Mouse (Mus musculus) lung, postnatal 0 days (tissue): Measurements from ENCODE around the gene Uox. TPM values are rescaled to one million over a fixed set of nuclear protein-coding genes. Genes with fewer than 3 reads are reported as not detected.

ENCODE experiments used
- ATAC-seq: fragments of 200-750 bp; cut with Nextera tagmentation; 2 replicates; pipeline ENCODE4 v1.8.0; 2017; ENCODE audit warnings: moderate library complexity
- DNase-seq: peaks from one replicate; pipeline ENCODE4 v3.0.0-alpha.2; 2016; ENCODE audit warnings: low spot score
- H3K27ac ChIP-seq: fragments of 300-500 bp; sonication (generic); 2 replicates; pipeline ENCODE4 v1.5.1; 2014; ENCODE audit warnings: antibody characterized with exemption, mild to moderate bottlenecking, low read length, mixed read lengths
- H3K27me3 ChIP-seq: fragments of 300-500 bp; sonication (generic); replicated peaks from 2 replicates; pipeline ENCODE4 v1.6.1; 2014; ENCODE audit warnings: low read length, mixed read lengths; ENCODE audit not compliant: insufficient read depth
- H3K36me3 ChIP-seq: fragments of 300-500 bp; sonication (generic); 2 replicates; pipeline ENCODE4 v1.6.1; 2014; ENCODE audit warnings: low read length, mixed read lengths; ENCODE audit not compliant: insufficient read depth
- H3K4me1 ChIP-seq: fragments of 300-500 bp; sonication (generic); 2 replicates; pipeline ENCODE4 v1.6.1; 2014; ENCODE audit warnings: antibody characterized with exemption, low read depth, low read length, mixed read lengths; ENCODE audit not compliant: insufficient read depth
- H3K4me2 ChIP-seq: fragments of 300-500 bp; sonication (generic); replicated peaks from 2 replicates; pipeline ENCODE4 v1.6.1; 2014; ENCODE audit warnings: low read depth, mild to moderate bottlenecking, low read length, moderate library complexity, mixed read lengths
- H3K4me3 ChIP-seq: fragments of 300-500 bp; sonication (generic); 2 replicates; pipeline ENCODE4 v1.5.1; 2014; ENCODE audit warnings: low read depth, low read length
- H3K9ac ChIP-seq: fragments of 300-500 bp; sonication (generic); replicated peaks from 2 replicates; pipeline ENCODE4 v1.6.1; 2014; ENCODE audit warnings: low read depth, mild to moderate bottlenecking
- H3K9me3 ChIP-seq: fragments of 300-500 bp; sonication (generic); 2 replicates; pipeline ENCODE4 v1.6.1; 2016; ENCODE audit warnings: low read length, mixed read lengths
- CTCF ChIP-seq: IDR thresholded peaks from 2 replicates; pipeline ENCODE4 v1.5.1; 2016; ENCODE audit warnings: antibody characterized with exemption, mild to moderate bottlenecking
- EP300 ChIP-seq: IDR thresholded peaks from 2 replicates; pipeline ENCODE4 v1.6.1; 2016; ENCODE audit warnings: antibody characterized with exemption, mild to moderate bottlenecking, control low read depth
- WGBS: fragments of 180-500 bp; shearing (Covaris S2); extraction: QIAGEN DNeasy Blood & Tissue Kit; methylation state at CpG from one replicate; pipeline ENCODE4 v1.1.7; 2014; 5-methylcytosine and 5-hydroxymethylcytosine counted together
- polyA plus RNA-seq: library from polyadenylated mRNA; unstranded; fragments of >200 nt; fragmentation: Nextera tagmentation; extraction: Ambion mirVana; gene quantifications from 2 replicates; pipeline ENCODE4 v1.2.1, GENCODE M21; 2015

Gene Uox
- polyA plus RNA-seq, 1 experiment from 2014 or later, result 0.63 TPM

DNA sequence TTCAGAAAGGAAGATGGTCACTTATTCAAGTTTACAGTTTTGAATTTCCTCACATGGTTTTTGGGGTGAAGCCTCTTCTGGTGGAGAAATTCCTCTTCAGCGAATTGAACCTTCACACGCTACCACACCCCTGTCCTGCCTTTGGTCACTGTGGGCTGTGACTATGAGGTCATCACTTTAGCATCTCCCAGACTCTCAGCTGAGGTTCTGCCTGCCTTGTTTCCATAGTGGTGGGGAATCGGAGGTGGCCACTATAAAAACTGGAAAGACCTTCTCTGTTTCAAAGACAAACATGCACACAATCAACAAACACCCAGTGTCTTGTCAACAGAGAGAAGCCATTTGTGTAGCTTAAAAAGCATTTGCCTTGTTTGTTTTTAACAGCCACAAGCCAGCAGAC is 81.0 kb downstream of the Uox start, which contains the start of gene 4930503B20Rik:
Gene 4930503B20Rik, minus strand, starts transcription at position 101 of the 400 bp plus-strand sequence.
- DNase-seq (no peak), ATAC-seq (no peak)
- TF ChIP-seq CTCF (no peak), EP300 (no peak)
- 70% methylated on average over 3 of the region's 3 CpGs for WGBS
- Histone ChIP-seq H3K27ac (no peak within 1 kb of the TSS), H3K4me1 (no peaks in the 10 kb centered on the region), H3K27me3 (no peaks in the 10 kb centered on the region), H3K4me2 (no peak within 1 kb of the TSS), H3K36me3 (no peaks in the 10 kb centered on the region), H3K9me3 (no peaks in the 10 kb centered on the region), H3K9ac (no peak within 1 kb of the TSS), H3K4me3 (no peak within 1 kb of the TSS)

GRCm38 (mm10) chr3:146652431-146652830 is 82.2 kb downstream of the Uox start:
- TF ChIP-seq CTCF (no peak), EP300 (no peak)
- no peak for ATAC-seq
- Histone ChIP-seq H3K4me1 (no peaks in the 10 kb centered on the region), H3K9me3 (no peaks in the 10 kb centered on the region), H3K4me2 (no peak overlapping the region), H3K36me3 (no peaks in the 10 kb centered on the region), H3K9ac (no peak overlapping the region), H3K27ac (no peak overlapping the region), H3K4me3 (no peak overlapping the region), H3K27me3 (no peaks in the 10 kb centered on the region)
- DNase-seq, result no peak
- 78% methylated on average over 5 of the region's 5 CpGs for WGBS

DNA sequence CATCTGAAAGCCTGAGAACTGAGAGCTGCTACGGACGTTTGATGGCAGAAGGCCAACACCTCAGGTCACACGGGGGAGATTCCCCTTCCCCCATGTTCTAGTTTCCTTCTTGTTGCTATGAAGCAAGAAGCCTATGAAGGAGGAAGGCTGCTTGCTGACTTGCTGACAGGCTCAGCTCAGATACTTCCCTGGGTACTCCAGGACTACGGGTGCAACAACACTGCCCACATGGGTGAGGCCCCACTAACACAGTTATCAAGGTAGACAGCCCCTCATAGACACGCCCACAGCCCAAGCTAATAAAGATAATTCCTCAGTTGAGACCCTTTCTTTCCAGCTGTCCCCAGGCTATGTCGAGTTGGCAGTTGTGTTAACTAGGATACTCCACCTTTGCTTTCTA is 83.5 kb downstream of the Uox start:
- TF ChIP-seq EP300 (no peak), CTCF (no peak)
- no peaks in the 10 kb centered on the region for H3K36me3 ChIP-seq
- no peaks in the 10 kb centered on the region for H3K9me3 ChIP-seq
- DNase-seq (peak; percentile 17), ATAC-seq (no peak)
- 48% methylated on average over 6 of the region's 6 CpGs for WGBS
- no peak overlapping the region for H3K4me3 ChIP-seq
- H3K4me2 ChIP-seq, result no peak overlapping the region
- H3K9ac ChIP-seq, result no peak overlapping the region
- no peaks in the 10 kb centered on the region for H3K4me1 ChIP-seq
- H3K27ac ChIP-seq, result no peak overlapping the region
- H3K27me3 ChIP-seq, result no peaks in the 10 kb centered on the region

- H3K4me1 ChIP-seq, result no peaks in the 10 kb centered on the region
- TF ChIP-seq CTCF (no peak), EP300 (no peak)
- H3K9me3 ChIP-seq, result no peaks in the 10 kb centered on the region
- H3K9ac ChIP-seq, result no peak overlapping the region
- no peaks in the 10 kb centered on the region for H3K36me3 ChIP-seq
- WGBS, result 50% methylated on average over 2 of the region's 2 CpGs
- no peak overlapping the region for H3K4me2 ChIP-seq
- DNase-seq (no peak), ATAC-seq (peak; percentile 30; the same call in 1 of the 2 replicates)
- no peak overlapping the region for H3K4me3 ChIP-seq
- no peak overlapping the region for H3K27ac ChIP-seq
- no peaks in the 10 kb centered on the region for H3K27me3 ChIP-seq
Observed at GRCm38 (mm10) chr3:146655111-146655577, 84.9 kb downstream of the Uox start.

DNA sequence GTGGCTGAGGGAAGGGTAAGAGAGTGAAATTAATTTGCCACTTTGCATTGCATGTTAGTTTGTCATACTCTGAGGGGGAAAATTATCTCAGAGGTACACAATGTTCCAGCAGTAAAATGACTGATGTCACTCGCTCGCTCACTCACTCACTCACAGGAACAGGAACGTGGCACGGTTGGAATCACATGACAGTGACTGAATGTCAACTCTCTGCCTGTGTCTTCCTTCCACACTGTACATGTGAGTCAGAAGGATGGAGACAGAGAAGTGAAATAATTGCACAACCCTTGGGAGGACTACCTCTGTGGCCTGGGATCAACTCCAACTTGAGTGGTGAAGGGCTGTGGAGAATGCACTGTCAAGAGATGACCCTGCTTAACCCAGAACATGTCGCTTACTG is 87.2 kb downstream of the Uox start:
- Histone ChIP-seq H3K4me3 (no peak overlapping the region), H3K4me1 (no peaks in the 10 kb centered on the region), H3K9ac (no peak overlapping the region), H3K4me2 (no peak overlapping the region), H3K36me3 (no peaks in the 10 kb centered on the region), H3K27me3 (no peaks in the 10 kb centered on the region), H3K27ac (no peak overlapping the region), H3K9me3 (no peaks in the 10 kb centered on the region)
- TF ChIP-seq EP300 (peak; percentile 79), CTCF (no peak)
- ATAC-seq (peak; percentile 56), DNase-seq (peak; percentile 33)
- 72% methylated on average over 5 of the region's 5 CpGs for WGBS

- ATAC-seq (no peak), DNase-seq (no peak)
- no peaks in the 10 kb centered on the region for H3K36me3 ChIP-seq
- no peak for TF ChIP-seq CTCF
- no peak for TF ChIP-seq EP300
- no peaks in the 10 kb centered on the region for H3K4me1 ChIP-seq
- no peak overlapping the region for H3K9ac ChIP-seq
- 96% methylated on average over 1 of the region's 1 CpGs for WGBS
- H3K4me3 ChIP-seq, result no peak overlapping the region
- H3K4me2 ChIP-seq, result no peak overlapping the region
- H3K27me3 ChIP-seq, result no peaks in the 10 kb centered on the region
- H3K9me3 ChIP-seq, result no peaks in the 10 kb centered on the region
- H3K27ac ChIP-seq, result no peak overlapping the region
Observed at GRCm38 (mm10) chr3:146658061-146658639, 87.9 kb downstream of the Uox start.

- WGBS, result 83% methylated on average over 5 of the region's 5 CpGs
- Histone ChIP-seq H3K27me3 (no peaks in the 10 kb centered on the region), H3K27ac (no peak overlapping the region), H3K9me3 (no peaks in the 10 kb centered on the region), H3K9ac (no peak overlapping the region), H3K4me3 (no peak overlapping the region), H3K36me3 (no peaks in the 10 kb centered on the region), H3K4me1 (no peaks in the 10 kb centered on the region), H3K4me2 (no peak overlapping the region)
- DNase-seq (no peak), ATAC-seq (no peak)
- no peak for TF ChIP-seq EP300
- TF ChIP-seq CTCF, result no peak
Observed at GRCm38 (mm10) chr3:146659321-146659720, 89.1 kb downstream of the Uox start.
